Mouse (Mus musculus): Measurements from ENCODE around the gene Tbc1d16. TPM values are rescaled to one million over a fixed set of nuclear protein-coding genes. Genes with fewer than 3 reads are reported as not detected.

The Tbc1d16 gene
- polyA plus RNA-seq, 1 experiment, result 17.6 TPM

DNA sequence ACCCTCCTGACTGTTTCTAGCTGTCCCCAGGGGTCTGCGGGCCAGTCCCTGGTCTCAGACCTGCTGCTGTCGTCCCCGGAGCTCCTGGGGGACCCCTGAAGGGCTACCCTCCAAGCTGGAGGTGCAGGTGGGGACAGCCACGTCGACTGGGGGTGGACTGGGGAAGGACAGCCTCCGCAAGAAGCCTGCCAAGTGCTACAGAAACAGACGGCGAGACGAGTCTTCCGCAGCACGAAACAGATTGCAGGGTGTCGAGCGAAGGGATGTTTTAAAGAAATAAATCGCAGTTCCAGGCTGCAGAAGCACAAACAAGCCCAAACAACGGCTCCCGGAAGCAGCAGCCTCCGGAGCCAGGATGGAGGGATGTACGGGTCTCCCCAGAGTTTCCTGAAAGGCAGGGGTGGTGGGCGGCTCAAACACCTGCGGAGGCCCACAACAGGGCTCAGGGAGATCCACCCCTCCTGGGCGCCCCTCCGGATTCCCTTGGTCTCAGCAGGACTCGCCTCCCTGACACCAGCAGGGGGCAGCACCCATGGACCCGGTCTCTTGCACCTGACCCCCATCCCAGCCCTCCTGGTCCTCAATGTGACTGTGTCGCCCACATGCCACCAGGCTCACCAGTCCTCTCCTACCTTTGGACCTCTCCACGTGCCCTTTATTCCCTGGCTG, 29.6 kb downstream of the Tbc1d16 start:
- TF ChIP-seq CTCF (IDR thresholded peaks at IDR 0.05; ENCODE audit: insufficient read depth, low read length) (peak; percentile 14; the same call in 1 of the 2 replicates), POLR2A (IDR thresholded peaks at IDR 0.05; ENCODE audit: borderline replicate concordance, extremely low read depth, low read depth, low read length) (no peak)
- Histone ChIP-seq H3K4me3 (replicated peaks; ENCODE audit: extremely low read depth, low read depth, low read length) (no peak overlapping the region), H3K4me1 (ENCODE audit: control insufficient read depth, insufficient read depth, low read length) (no peaks in the 10 kb centered on the region)
- WGBS, result 52% methylated on average over 26 of the region's 26 CpGs
- DNase-seq, result no peak

DNA sequence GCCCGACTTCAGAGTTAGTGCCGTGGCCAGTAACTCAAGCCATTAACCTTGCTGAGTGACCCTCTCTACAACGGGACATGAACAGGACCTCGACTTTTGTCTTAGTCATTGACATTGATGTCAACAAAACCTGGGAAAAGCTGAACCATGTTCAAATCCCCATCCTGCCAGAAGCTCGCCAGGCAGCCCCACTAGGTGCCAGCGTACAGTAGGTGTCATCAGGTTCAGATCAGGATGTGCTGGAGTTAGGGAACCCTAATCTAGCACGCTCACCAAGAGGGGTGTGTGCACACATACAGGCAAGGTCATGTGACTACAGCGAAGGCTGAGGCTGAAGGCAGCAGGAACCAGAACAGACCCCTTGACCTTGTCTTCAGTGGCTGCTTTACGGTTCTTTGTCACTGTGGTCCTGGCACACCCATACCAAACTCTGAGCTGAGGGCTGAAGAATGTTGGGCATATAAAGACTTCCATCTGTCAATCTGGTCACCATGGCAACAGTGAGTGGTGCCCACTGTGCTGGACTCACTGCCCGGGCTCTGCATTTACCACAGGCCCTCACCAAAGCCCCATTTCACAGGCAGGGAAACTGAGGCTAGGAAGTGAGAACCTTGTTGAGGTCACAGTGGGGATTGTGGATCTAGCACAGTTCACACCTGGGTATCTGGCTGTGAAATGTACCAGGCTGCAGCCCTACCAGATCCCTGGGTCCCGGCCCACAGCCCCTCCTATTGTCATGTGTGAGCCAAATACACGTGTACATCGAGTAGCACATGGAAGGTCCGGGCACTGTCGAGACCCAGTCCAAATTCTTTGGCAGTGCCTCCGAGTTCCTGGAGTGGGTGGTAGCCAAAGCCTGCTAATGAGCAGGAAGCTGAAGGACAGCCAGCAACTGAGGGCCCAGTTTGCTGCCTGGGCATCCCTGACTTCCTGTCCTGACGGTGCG, 30.4 kb downstream of the Tbc1d16 start:
- Histone ChIP-seq H3K4me1 (ENCODE audit: control insufficient read depth, insufficient read depth, low read length) (no peaks in the 10 kb centered on the region), H3K4me3 (replicated peaks; ENCODE audit: extremely low read depth, low read depth, low read length) (no peak overlapping the region)
- DNase-seq, result no peak
- no peak for TF ChIP-seq POLR2A (IDR thresholded peaks at IDR 0.05; ENCODE audit: borderline replicate concordance, extremely low read depth, low read depth, low read length)
- 65% methylated on average over 18 of the region's 18 CpGs for WGBS

DNA sequence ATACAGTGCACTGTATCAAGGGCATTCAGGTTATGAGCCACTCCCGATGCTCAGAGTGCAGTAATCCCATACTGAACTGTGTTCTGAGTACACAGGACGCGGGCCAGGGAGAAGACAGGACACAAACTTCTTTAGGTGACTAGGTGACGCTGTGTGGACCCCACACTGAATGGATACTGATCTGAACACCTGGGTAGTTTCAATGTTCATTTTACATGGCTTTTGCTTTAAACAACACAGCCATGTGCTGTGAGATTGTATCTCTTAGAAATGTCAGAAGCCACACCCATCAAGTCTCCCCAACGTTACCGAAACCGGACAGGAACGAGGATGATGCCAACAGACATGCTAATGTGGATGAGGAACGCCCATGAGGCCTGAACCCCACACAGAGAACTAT, 35.7 kb downstream of the Tbc1d16 start:
- Histone ChIP-seq H3K4me3 (replicated peaks; ENCODE audit: extremely low read depth, low read depth, low read length) (no peak overlapping the region), H3K4me1 (ENCODE audit: control insufficient read depth, insufficient read depth, low read length) (peaks cover 8% of the 10 kb centered on the region)
- no peak for TF ChIP-seq POLR2A (IDR thresholded peaks at IDR 0.05; ENCODE audit: borderline replicate concordance, extremely low read depth, low read depth, low read length)
- no peak for TF ChIP-seq CTCF (IDR thresholded peaks at IDR 0.05; ENCODE audit: insufficient read depth, low read length)
- no peak for DNase-seq
- WGBS, result 65% methylated on average over 9 of the region's 9 CpGs

DNA sequence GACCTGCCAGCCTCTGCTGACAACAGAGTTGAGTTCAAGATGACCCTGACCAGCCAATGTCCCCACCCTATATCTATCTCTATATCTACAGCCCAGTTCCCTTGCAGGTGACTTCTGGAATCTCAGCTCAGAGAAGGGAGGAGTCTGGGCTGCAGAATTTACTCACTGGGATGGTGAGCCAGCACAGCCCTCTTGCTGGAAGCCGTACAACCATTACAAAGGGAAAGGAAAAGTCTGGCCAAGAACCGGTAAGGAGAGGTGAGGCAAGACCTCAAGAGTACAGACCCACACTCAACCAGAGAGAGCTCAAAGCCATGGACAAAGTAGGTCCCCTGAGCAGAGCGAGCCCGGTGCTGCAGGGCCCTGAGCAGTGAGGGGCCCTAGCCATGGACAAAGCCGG, 36.1 kb downstream of the Tbc1d16 start:
- TF ChIP-seq CTCF (IDR thresholded peaks at IDR 0.05; ENCODE audit: insufficient read depth, low read length) (no peak), POLR2A (IDR thresholded peaks at IDR 0.05; ENCODE audit: borderline replicate concordance, extremely low read depth, low read depth, low read length) (no peak)
- WGBS, result 62% methylated on average over 5 of the region's 5 CpGs
- Histone ChIP-seq H3K4me3 (replicated peaks; ENCODE audit: extremely low read depth, low read depth, low read length) (no peak overlapping the region), H3K4me1 (ENCODE audit: control insufficient read depth, insufficient read depth, low read length) (peaks cover 9% of the 10 kb centered on the region)
- DNase-seq, result no peak

GRCm38 (mm10) chr11:119191606-119192081, 36.7 kb downstream of the Tbc1d16 start:
- WGBS, result 64% methylated on average over 9 of the region's 9 CpGs
- no peak for TF ChIP-seq CTCF (IDR thresholded peaks at IDR 0.05; ENCODE audit: insufficient read depth, low read length)
- TF ChIP-seq POLR2A (IDR thresholded peaks at IDR 0.05; ENCODE audit: borderline replicate concordance, extremely low read depth, low read depth, low read length), result no peak
- Histone ChIP-seq H3K4me3 (replicated peaks; ENCODE audit: extremely low read depth, low read depth, low read length) (no peak overlapping the region), H3K4me1 (ENCODE audit: control insufficient read depth, insufficient read depth, low read length) (peaks cover 9% of the 10 kb centered on the region)
- DNase-seq, result no peak

DNA sequence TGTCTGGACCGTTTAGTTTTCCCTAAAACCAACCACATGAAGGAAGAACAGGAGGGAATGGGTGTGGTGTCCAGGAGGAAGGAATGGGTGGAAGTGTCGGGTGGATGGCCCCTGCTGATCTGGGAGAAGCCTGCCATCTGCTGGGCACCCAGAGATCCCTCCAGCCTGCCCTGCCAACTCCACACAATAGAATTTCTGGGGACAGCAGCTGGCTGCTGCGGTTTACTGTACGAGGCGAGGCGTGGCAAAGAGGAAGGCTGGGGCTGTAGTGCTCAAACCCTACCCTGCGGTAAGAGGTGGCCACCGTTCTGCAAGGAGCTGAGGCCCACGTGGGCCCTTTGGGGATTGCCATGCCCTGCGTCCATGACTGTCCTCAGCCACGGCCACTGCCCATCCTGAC, 37.8 kb downstream of the Tbc1d16 start:
- peaks cover 9% of the 10 kb centered on the region for H3K4me1 ChIP-seq (ENCODE audit: control insufficient read depth, insufficient read depth, low read length)
- no peak for TF ChIP-seq POLR2A (IDR thresholded peaks at IDR 0.05; ENCODE audit: borderline replicate concordance, extremely low read depth, low read depth, low read length)
- TF ChIP-seq CTCF (IDR thresholded peaks at IDR 0.05; ENCODE audit: insufficient read depth, low read length), result peak; percentile 87
- WGBS, result 11% methylated on average over 11 of the region's 11 CpGs
- H3K4me3 ChIP-seq (replicated peaks; ENCODE audit: extremely low read depth, low read depth, low read length), result no peak overlapping the region
- DNase-seq, result peak; percentile 67

DNA sequence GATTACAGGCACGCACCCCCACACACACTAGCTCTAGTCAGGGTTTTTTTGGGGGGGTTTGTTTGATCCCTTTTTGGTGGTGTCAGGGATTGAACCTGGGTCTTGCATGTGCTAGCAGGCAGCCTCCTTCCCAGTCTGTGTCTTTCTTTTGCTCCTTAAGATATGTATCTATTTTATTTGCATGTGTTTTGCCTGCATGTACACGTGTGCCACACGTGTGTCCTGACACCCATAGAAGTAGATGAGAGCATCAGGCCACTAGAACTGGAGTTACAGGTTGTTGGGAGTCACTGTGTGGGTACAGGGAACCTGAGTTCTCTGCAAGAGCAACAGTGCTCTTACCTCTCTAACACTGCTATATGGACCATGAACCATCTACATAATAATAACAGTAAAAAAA, 39.0 kb downstream of the Tbc1d16 start:
- Histone ChIP-seq H3K4me3 (replicated peaks; ENCODE audit: extremely low read depth, low read depth, low read length) (no peak overlapping the region), H3K4me1 (ENCODE audit: control insufficient read depth, insufficient read depth, low read length) (peaks cover 9% of the 10 kb centered on the region)
- 94% methylated on average over 3 of the region's 3 CpGs for WGBS
- TF ChIP-seq POLR2A (IDR thresholded peaks at IDR 0.05; ENCODE audit: borderline replicate concordance, extremely low read depth, low read depth, low read length) (no peak), CTCF (IDR thresholded peaks at IDR 0.05; ENCODE audit: insufficient read depth, low read length) (no peak)
- no peak for DNase-seq

DNA sequence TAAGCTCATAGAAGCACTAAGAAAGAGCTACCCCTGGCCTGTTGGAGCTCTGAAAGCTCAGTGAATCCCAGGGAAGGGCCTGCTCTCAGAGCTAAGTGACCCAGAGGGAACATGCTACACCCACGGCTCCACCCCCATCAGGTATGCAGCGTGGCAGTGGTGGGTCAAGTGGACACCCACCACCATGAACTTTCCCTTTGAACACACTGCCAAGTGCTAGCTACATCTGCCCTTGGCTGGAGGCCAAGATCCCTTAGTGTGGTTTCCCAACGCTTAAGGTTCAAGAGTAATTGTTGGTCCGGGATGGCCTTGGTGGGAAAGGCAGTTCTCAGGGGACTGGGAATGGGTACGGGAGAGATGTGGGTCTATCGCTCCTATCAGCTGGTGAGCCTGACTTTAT, 39.9 kb downstream of the Tbc1d16 start:
- WGBS, result 39% methylated on average over 6 of the region's 6 CpGs
- Histone ChIP-seq H3K4me3 (replicated peaks; ENCODE audit: extremely low read depth, low read depth, low read length) (no peak overlapping the region), H3K4me1 (ENCODE audit: control insufficient read depth, insufficient read depth, low read length) (peaks cover 9% of the 10 kb centered on the region)
- TF ChIP-seq POLR2A (IDR thresholded peaks at IDR 0.05; ENCODE audit: borderline replicate concordance, extremely low read depth, low read depth, low read length) (no peak), CTCF (IDR thresholded peaks at IDR 0.05; ENCODE audit: insufficient read depth, low read length) (no peak)
- DNase-seq, result no peak

- WGBS, result 70% methylated on average over 10 of the region's 10 CpGs
- H3K4me3 ChIP-seq (replicated peaks; ENCODE audit: extremely low read depth, low read depth, low read length), result no peak overlapping the region
- no peak for TF ChIP-seq CTCF (IDR thresholded peaks at IDR 0.05; ENCODE audit: insufficient read depth, low read length)
- TF ChIP-seq POLR2A (IDR thresholded peaks at IDR 0.05; ENCODE audit: borderline replicate concordance, extremely low read depth, low read depth, low read length), result no peak
- DNase-seq, result no peak
- H3K4me1 ChIP-seq (ENCODE audit: control insufficient read depth, insufficient read depth, low read length), result peaks cover 8% of the 10 kb centered on the region
Observed at GRCm38 (mm10) chr11:119187800-119188197, 40.5 kb downstream of the Tbc1d16 start.
